Mouse (Mus musculus) hindbrain, embryonic 13.5 days (tissue): ENCODE measurements at regions not wholly inside any gene's neighbourhood (a gene's known extent, or its start where the extent isn't known, plus 50 kb on each side); places are given as distances from the start of the nearest gene placed in this dataset.
A peak's percentile ranks its signal among the peaks of the same experiment; 100 is the strongest.

Experiments used
- ATAC-seq: fragments of 200-750 bp; cut with Nextera tagmentation; 2 replicates; pipeline ENCODE4 v1.8.0; 2017; ENCODE audit warnings: moderate TSS enrichment; ENCODE audit not compliant: low FRiP score
- H3K27ac ChIP-seq: fragments of 300-500 bp; sonication (generic); 2 replicates; pipeline ENCODE4 v1.5.1; 2015; ENCODE audit warnings: inconsistent platforms, mild to moderate bottlenecking, moderate library complexity
- H3K27me3 ChIP-seq: fragments of 300-500 bp; sonication (generic); 2 replicates; pipeline ENCODE4 v1.6.1; 2015; ENCODE audit warnings: mild to moderate bottlenecking, inconsistent platforms
- H3K36me3 ChIP-seq: fragments of 300-500 bp; sonication (generic); 2 replicates; pipeline ENCODE4 v1.6.1; 2015; ENCODE audit warnings: mild to moderate bottlenecking, inconsistent platforms
- H3K4me1 ChIP-seq: fragments of 300-500 bp; sonication (generic); replicated peaks from 2 replicates; pipeline ENCODE4 v1.6.1; 2015; ENCODE audit warnings: inconsistent platforms
- H3K4me2 ChIP-seq: fragments of 300-500 bp; sonication (generic); 2 replicates; pipeline ENCODE4 v1.6.1; 2015; ENCODE audit warnings: inconsistent platforms, mild to moderate bottlenecking, moderate library complexity
- H3K4me3 ChIP-seq: fragments of 300-500 bp; sonication (generic); 2 replicates; pipeline ENCODE4 v1.5.1; 2015; ENCODE audit warnings: mild to moderate bottlenecking, inconsistent platforms
- H3K9ac ChIP-seq: fragments of 300-500 bp; sonication (generic); 2 replicates; pipeline ENCODE4 v1.6.1; 2015; ENCODE audit warnings: mild to moderate bottlenecking, inconsistent platforms
- H3K9me3 ChIP-seq: fragments of 300-500 bp; sonication (generic); 2 replicates; pipeline ENCODE4 v1.6.1; 2016; ENCODE audit warnings: inconsistent platforms
- WGBS: fragments of 180-500 bp; shearing (Covaris S2); methylation state at CpG from one replicate; pipeline ENCODE4 v1.1.7; 2015; 5-methylcytosine and 5-hydroxymethylcytosine counted together

GRCm38 (mm10) chr3:35106097-35106496, 455.9 kb downstream of the Sox2 start:
- Histone ChIP-seq H3K4me3 (no peak overlapping the region), H3K9ac (no peak overlapping the region), H3K4me1 (peaks cover 35% of the 10 kb centered on the region), H3K4me2 (no peak overlapping the region), H3K27ac (no peak overlapping the region), H3K36me3 (no peaks in the 10 kb centered on the region), H3K27me3 (peaks cover 19% of the 10 kb centered on the region), H3K9me3 (no peaks in the 10 kb centered on the region)
- 70% methylated on average over 7 of the region's 7 CpGs for WGBS
- no peak for ATAC-seq

- H3K9me3 ChIP-seq: no peaks in the 10 kb centered on the region
- 85% methylated on average over 3 of the region's 3 CpGs for WGBS
- ATAC-seq: no peak
- H3K4me2 ChIP-seq: no peak overlapping the region
- H3K4me3 ChIP-seq: no peak overlapping the region
- no peak overlapping the region for H3K27ac ChIP-seq
- H3K27me3 ChIP-seq: no peaks in the 10 kb centered on the region
- H3K4me1 ChIP-seq: no peaks in the 10 kb centered on the region
- no peak overlapping the region for H3K9ac ChIP-seq
- no peaks in the 10 kb centered on the region for H3K36me3 ChIP-seq
These were observed 483.3 kb downstream of the Sox2 start for GRCm38 (mm10) chr3:35133477-35133876.

DNA sequence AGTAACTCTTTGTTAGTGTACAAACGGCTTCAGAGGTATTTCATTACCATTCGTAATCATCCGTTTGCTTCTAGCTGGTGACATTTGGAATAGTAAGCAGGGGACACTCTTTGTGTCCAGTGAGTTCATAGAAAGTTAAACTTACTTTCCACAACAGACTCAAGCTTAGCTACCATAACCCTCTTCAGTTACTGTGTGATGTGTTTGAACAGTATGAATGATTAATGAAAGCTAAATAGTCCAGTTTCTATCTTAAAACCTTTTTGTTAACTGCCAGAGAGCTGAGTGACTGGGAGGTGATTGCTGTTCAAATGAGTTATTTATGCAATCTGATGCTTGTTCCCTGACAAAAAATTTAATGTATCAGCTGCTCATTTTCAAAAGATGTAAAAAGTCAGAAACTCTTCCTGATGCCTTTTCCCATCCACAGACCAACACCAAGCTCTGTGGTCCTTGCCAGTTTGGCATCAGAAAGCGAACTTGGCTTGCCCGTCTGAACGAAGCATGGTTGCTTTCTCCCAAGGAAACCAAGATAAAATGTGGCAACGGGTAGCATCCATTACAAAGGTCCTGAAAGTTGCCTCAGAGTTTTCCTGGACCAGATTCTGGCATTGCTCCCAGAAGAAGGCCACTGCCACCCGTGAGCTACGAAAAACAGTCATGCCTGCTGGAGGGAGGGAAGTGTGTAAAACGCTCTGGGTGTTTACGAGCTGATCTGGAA, 491.5 kb downstream of the Sox2 start:
- peak overlapping the region; percentile 24 for H3K27ac ChIP-seq
- 0 out of 2 replicates have a peak, but pooled peaks have one; percentile 57 for ATAC-seq
- no peaks in the 10 kb centered on the region for H3K27me3 ChIP-seq
- H3K4me2 ChIP-seq: no peak overlapping the region
- no peak overlapping the region for H3K4me3 ChIP-seq
- WGBS: 54% methylated on average over 11 of the region's 11 CpGs
- no peaks in the 10 kb centered on the region for H3K36me3 ChIP-seq
- H3K9ac ChIP-seq: no peak overlapping the region
- no peaks in the 10 kb centered on the region for H3K4me1 ChIP-seq
- no peaks in the 10 kb centered on the region for H3K9me3 ChIP-seq

GRCm38 (mm10) chr3:35142683-35143082, 492.5 kb downstream of the Sox2 start:
- Histone ChIP-seq H3K9ac (no peak overlapping the region), H3K4me1 (no peaks in the 10 kb centered on the region), H3K27ac (no peak overlapping the region), H3K9me3 (no peaks in the 10 kb centered on the region), H3K36me3 (no peaks in the 10 kb centered on the region), H3K4me2 (no peak overlapping the region), H3K27me3 (no peaks in the 10 kb centered on the region), H3K4me3 (no peak overlapping the region)
- ATAC-seq: no peak
- whole genome bisulfite sequencing: 82% methylated on average over 2 of the region's 2 CpGs

DNA sequence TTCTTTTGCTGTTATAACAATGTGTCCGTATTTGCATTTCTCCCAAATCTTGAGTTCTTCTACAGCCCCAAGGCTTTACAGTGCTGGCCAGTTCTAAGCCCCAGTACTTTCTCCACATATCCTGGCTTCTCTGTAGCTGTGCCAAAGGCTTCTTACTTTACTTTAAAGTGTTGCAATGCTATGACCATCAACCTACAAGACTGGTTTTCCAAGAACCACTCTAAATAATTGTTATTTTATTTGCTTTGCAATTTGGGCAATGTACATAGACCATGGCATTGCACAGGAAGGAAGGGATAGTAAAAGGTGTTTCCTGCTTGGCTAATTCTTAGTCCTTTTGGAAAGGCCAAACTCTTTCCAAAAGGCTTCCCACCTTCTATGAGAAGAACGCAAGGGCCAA, 495.4 kb downstream of the Sox2 start:
- WGBS: 96% methylated on average over 2 of the region's 2 CpGs
- H3K4me3 ChIP-seq: no peak overlapping the region
- H3K36me3 ChIP-seq: no peaks in the 10 kb centered on the region
- ATAC-seq: no peak
- peaks cover 14% of the 10 kb centered on the region; the same call in 1 of the 2 replicates for H3K4me1 ChIP-seq
- H3K9ac ChIP-seq: no peak overlapping the region
- H3K27ac ChIP-seq: no peak overlapping the region
- H3K4me2 ChIP-seq: no peak overlapping the region
- H3K27me3 ChIP-seq: no peaks in the 10 kb centered on the region
- no peaks in the 10 kb centered on the region for H3K9me3 ChIP-seq

- Histone ChIP-seq H3K9me3 (no peaks in the 10 kb centered on the region), H3K36me3 (no peaks in the 10 kb centered on the region), H3K4me1 (peaks cover 14% of the 10 kb centered on the region; the same call in 1 of the 2 replicates), H3K4me2 (no peak overlapping the region), H3K9ac (no peak overlapping the region), H3K27me3 (no peaks in the 10 kb centered on the region), H3K27ac (no peak overlapping the region), H3K4me3 (no peak overlapping the region)
- ATAC-seq: no peak
- 79% methylated on average over 5 of the region's 5 CpGs for WGBS
These were observed 496.5 kb downstream of the Sox2 start for GRCm38 (mm10) chr3:35146681-35147080.

- Histone ChIP-seq H3K4me1 (peaks cover 14% of the 10 kb centered on the region; the same call in 1 of the 2 replicates), H3K4me2 (no peak overlapping the region), H3K27ac (peak overlapping the region; percentile 66), H3K9ac (no peak overlapping the region), H3K9me3 (no peaks in the 10 kb centered on the region), H3K27me3 (no peaks in the 10 kb centered on the region), H3K4me3 (no peak overlapping the region), H3K36me3 (no peaks in the 10 kb centered on the region)
- ATAC-seq: peak; percentile 67
- WGBS: 34% methylated on average over 12 of the region's 12 CpGs
These were observed 499.1 kb downstream of the Sox2 start for GRCm38 (mm10) chr3:35149251-35149691.

DNA sequence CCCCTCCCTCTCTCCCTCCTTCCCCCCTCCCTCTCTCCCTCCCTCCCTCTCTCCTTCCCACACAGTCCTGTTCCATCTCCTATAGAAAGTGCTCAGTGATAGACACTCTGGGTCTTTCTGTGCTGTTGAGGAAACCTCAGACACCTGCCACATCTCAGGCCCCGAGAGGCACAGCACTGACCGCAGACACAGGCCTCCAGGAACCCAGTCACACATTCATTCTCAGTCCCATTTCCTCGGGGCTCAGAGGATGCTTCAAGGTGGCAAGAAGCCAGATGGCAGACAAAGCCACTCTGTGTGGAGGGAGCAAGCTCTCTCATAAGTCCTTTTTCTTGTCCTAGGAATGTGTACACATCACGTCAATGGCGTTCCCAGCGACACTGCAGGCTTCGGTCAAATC, 502.0 kb downstream of the Sox2 start:
- peak overlapping the region; percentile 67 for H3K27ac ChIP-seq
- ATAC-seq: peak; percentile 64
- 43% methylated on average over 7 of the region's 7 CpGs for WGBS

DNA sequence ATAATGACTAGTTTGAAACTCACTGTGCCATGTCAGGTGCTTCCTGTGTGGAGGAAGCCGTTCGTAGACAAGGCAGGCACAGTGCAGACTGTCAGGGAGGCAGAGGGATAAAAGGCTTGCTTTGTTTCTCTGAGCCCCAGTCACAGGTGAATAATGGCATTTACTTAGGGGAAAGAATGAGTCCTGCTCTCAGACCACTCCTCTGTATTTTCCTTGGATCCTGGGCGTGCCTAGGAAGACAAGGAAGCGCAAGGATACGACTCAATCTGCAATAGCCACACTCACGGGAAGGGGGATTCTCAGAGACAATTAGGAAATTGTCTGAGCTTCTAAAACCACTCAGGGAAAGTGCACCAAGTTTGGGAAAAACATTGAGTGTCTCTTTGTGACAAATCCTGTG, 504.1 kb downstream of the Sox2 start:
- H3K36me3 ChIP-seq: no peaks in the 10 kb centered on the region
- H3K4me2 ChIP-seq: no peak overlapping the region
- H3K27ac ChIP-seq: no peak overlapping the region
- 41% methylated on average over 6 of the region's 6 CpGs for WGBS
- no peak for ATAC-seq
- no peak overlapping the region for H3K9ac ChIP-seq
- 0 out of 2 replicates have a peak, but pooled peaks cover 6% of the 10 kb centered on the region for H3K4me1 ChIP-seq
- H3K4me3 ChIP-seq: no peak overlapping the region
- H3K9me3 ChIP-seq: no peaks in the 10 kb centered on the region
- H3K27me3 ChIP-seq: no peaks in the 10 kb centered on the region

More for the DNA sequence above, 502.0 kb downstream of the Sox2 start:
- no peak overlapping the region for H3K4me3 ChIP-seq
- no peaks in the 10 kb centered on the region for H3K9me3 ChIP-seq
- no peak overlapping the region for H3K9ac ChIP-seq
- no peaks in the 10 kb centered on the region for H3K27me3 ChIP-seq
- H3K4me1 ChIP-seq: peaks cover 14% of the 10 kb centered on the region; the same call in 1 of the 2 replicates
- H3K36me3 ChIP-seq: no peaks in the 10 kb centered on the region
- H3K4me2 ChIP-seq: no peak overlapping the region

- H3K9me3 ChIP-seq: no peaks in the 10 kb centered on the region
- no peaks in the 10 kb centered on the region for H3K36me3 ChIP-seq
- H3K27me3 ChIP-seq: no peaks in the 10 kb centered on the region
- WGBS: 93% methylated on average over 1 of the region's 1 CpGs
- H3K4me3 ChIP-seq: no peak overlapping the region
- no peak overlapping the region for H3K27ac ChIP-seq
- H3K4me1 ChIP-seq: no peaks in the 10 kb centered on the region
- ATAC-seq: no peak
- no peak overlapping the region for H3K9ac ChIP-seq
- no peak overlapping the region for H3K4me2 ChIP-seq
These were observed 518.5 kb downstream of the Sox2 start for GRCm38 (mm10) chr3:35168676-35169075.

- Histone ChIP-seq H3K9me3 (no peaks in the 10 kb centered on the region), H3K27ac (no peak overlapping the region), H3K9ac (no peak overlapping the region), H3K27me3 (no peaks in the 10 kb centered on the region), H3K36me3 (no peaks in the 10 kb centered on the region), H3K4me3 (no peak overlapping the region), H3K4me2 (no peak overlapping the region), H3K4me1 (no peaks in the 10 kb centered on the region)
- 81% methylated on average over 12 of the region's 12 CpGs for WGBS
- no peak for ATAC-seq
These were observed 528.7 kb downstream of the Sox2 start for GRCm38 (mm10) chr3:35178759-35179440.

DNA sequence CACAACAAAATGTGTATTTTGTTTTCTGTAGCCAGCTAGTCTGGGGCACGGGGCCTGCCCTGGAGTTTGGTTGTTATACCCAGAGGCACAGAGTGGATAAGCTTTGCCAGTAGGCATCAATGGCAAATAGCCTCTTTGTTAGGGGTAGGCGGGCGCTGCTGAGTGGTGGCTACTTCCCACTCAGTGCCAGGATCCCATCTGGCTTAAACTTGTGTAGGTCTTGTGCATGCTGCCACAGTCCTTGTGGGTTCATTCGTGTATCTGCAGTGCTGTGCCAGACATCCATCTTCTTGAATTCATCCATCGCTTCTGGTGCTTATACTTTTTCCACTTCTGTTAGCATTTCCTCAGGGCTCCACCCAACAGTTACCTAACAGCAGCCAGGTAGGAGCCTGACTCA, 545.4 kb upstream of the Atp11b start:
- H3K36me3 ChIP-seq: no peaks in the 10 kb centered on the region
- no peak overlapping the region for H3K27ac ChIP-seq
- H3K4me2 ChIP-seq: no peak overlapping the region
- no peaks in the 10 kb centered on the region for H3K4me1 ChIP-seq
- no peak for ATAC-seq
- no peak overlapping the region for H3K9ac ChIP-seq
- H3K4me3 ChIP-seq: no peak overlapping the region
- WGBS: 91% methylated on average over 5 of the region's 5 CpGs
- no peaks in the 10 kb centered on the region for H3K9me3 ChIP-seq
- no peaks in the 10 kb centered on the region for H3K27me3 ChIP-seq

DNA sequence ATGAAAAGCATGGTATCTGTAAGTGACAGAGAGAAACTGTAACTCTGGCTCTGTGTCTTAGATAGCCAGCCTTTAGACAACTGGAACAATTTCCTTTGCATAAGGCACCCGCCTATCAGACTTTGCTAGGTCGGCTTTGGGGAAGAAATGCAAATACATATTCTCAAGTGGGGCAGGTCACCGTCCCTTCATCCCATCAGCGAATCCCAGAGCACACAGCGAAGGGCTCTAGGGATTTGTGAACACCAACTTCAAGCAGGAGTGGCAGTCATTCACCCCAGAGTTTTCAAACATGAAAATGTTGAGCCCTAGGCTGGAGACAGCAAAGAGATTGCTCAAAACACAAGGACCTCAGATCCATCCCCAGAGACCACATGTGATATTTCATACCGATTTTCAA, 534.5 kb upstream of the Atp11b start:
- Histone ChIP-seq H3K4me3 (no peak overlapping the region), H3K4me1 (peaks cover 7% of the 10 kb centered on the region), H3K27me3 (no peaks in the 10 kb centered on the region), H3K9me3 (no peaks in the 10 kb centered on the region), H3K27ac (no peak overlapping the region), H3K9ac (no peak overlapping the region), H3K4me2 (no peak overlapping the region), H3K36me3 (no peaks in the 10 kb centered on the region)
- ATAC-seq: no peak
- WGBS: 92% methylated on average over 6 of the region's 6 CpGs
